In genomic region chr19:29484537-29484936, GRCm38 (mm10) we compare ENCODE assay signal across 32 mouse cellular contexts. TPM values are rescaled to one million over a fixed set of nuclear protein-coding genes. Genes with fewer than 3 reads are reported as not detected.
DNase-seq lines count a peak whose midpoint lies in the region; ATAC-seq and TF ChIP-seq lines count a peak whose summit lies in the region.
"Had no signal": no experiment of that assay in that cellular context is flagged by ENCODE, and none has a peak within 500 bp of the region (broad histone marks: within the 10 kb centered on the region; RNA-seq: fewer than 3 reads in every experiment).

No protein-coding gene starts in this region.

- H3K4me2 ChIP-seq in liver, postnatal 0 days (ENCODE audit: low read depth, low read length) = no peak overlapping the region
- H3K4me2 ChIP-seq in liver, embryonic 12.5 days = no peak overlapping the region
- H3K4me2 ChIP-seq: embryonic facial prominence, embryonic 12.5 days; heart, embryonic 15.5 days; hindbrain, embryonic 12.5 days; intestine, embryonic 15.5 days; liver, embryonic 15.5 days; lung, embryonic 15.5 days; midbrain, embryonic 12.5 days; neural tube, embryonic 13.5 days had no signal

- TF ChIP-seq POLR2A in bone marrow, adult 2 months (IDR thresholded peaks at IDR 0.05; ENCODE audit: borderline replicate concordance, control insufficient read depth, low read depth, low read length) = no peak
- no peak for TF ChIP-seq POLR2A in small intestine, adult 2 months (IDR thresholded peaks at IDR 0.05; ENCODE audit: low read depth, low read length)

- no peak overlapping the region for H3K27ac ChIP-seq in heart, embryonic 10.5 days
- peak overlapping the region; percentile 58 for H3K27ac ChIP-seq in liver, postnatal 0 days (ENCODE audit: low read depth)
- no peak overlapping the region for H3K27ac ChIP-seq in liver, embryonic 12.5 days
- peak overlapping the region; percentile 16; the same call in 1 of the 2 replicates for H3K27ac ChIP-seq in bone marrow, adult 2 months (ENCODE audit: control insufficient read depth, insufficient read depth, low read depth, low read length, poor library complexity)
- H3K27ac ChIP-seq in small intestine, adult 2 months (ENCODE audit: insufficient read depth, low read depth, low read length) = 0 out of 2 replicates have a peak overlapping the region, but pooled peaks have one; percentile 21
- H3K27ac ChIP-seq in midbrain, embryonic 10.5 days (replicated peaks) = no peak overlapping the region
- H3K27ac ChIP-seq: embryonic facial prominence, embryonic 12.5 days; heart, embryonic 15.5 days; hindbrain, embryonic 12.5 days; hindbrain, postnatal 0 days; intestine, embryonic 15.5 days; layer of hippocampus, adult 2 months; liver, embryonic 15.5 days; lung, embryonic 15.5 days; midbrain, embryonic 12.5 days; neural tube, embryonic 13.5 days had no signal

- no peak overlapping the region for H3K4me3 ChIP-seq in heart, embryonic 10.5 days
- no peak overlapping the region for H3K4me3 ChIP-seq in liver, postnatal 0 days (ENCODE audit: low read depth, low read length)
- no peak overlapping the region for H3K4me3 ChIP-seq in liver, embryonic 12.5 days
- H3K4me3 ChIP-seq in bone marrow, adult 2 months (replicated peaks; ENCODE audit: control insufficient read depth, low read depth, low read length) = no peak overlapping the region
- no peak overlapping the region for H3K4me3 ChIP-seq in small intestine, adult 2 months (ENCODE audit: low read depth, low read length)
- H3K4me3 ChIP-seq in midbrain, embryonic 10.5 days = no peak overlapping the region
- H3K4me3 ChIP-seq: embryonic facial prominence, embryonic 12.5 days; heart, embryonic 15.5 days; hindbrain, embryonic 12.5 days; intestine, embryonic 15.5 days; layer of hippocampus, adult 2 months; liver, embryonic 15.5 days; lung, embryonic 15.5 days; midbrain, embryonic 12.5 days; neural tube, embryonic 13.5 days had no signal

- no peaks in the 10 kb centered on the region for H3K27me3 ChIP-seq in heart, embryonic 10.5 days (ENCODE audit: insufficient read depth, poor library complexity, severe bottlenecking)
- no peaks in the 10 kb centered on the region for H3K27me3 ChIP-seq in liver, postnatal 0 days (ENCODE audit: insufficient read depth, low read length)
- no peaks in the 10 kb centered on the region for H3K27me3 ChIP-seq in liver, embryonic 12.5 days (replicated peaks)
- H3K27me3 ChIP-seq in small intestine, adult 2 months (ENCODE audit: control insufficient read depth, insufficient read depth, low read length) = no peaks in the 10 kb centered on the region
- no peaks in the 10 kb centered on the region for H3K27me3 ChIP-seq in midbrain, embryonic 10.5 days (ENCODE audit: low read depth, poor library complexity, severe bottlenecking)
- H3K27me3 ChIP-seq: embryonic facial prominence, embryonic 12.5 days; heart, embryonic 15.5 days; hindbrain, embryonic 12.5 days; intestine, embryonic 15.5 days; liver, embryonic 15.5 days; lung, embryonic 15.5 days; midbrain, embryonic 12.5 days; neural tube, embryonic 13.5 days had no signal

- WGBS in heart, embryonic 10.5 days = 80% methylated on average over 2 of the region's 2 CpGs
- 26% methylated on average over 2 of the region's 2 CpGs for WGBS in liver, postnatal 0 days (ENCODE audit: insufficient replicate concordance)
- 48% methylated on average over 2 of the region's 2 CpGs for WGBS in liver, embryonic 12.5 days (ENCODE audit: insufficient replicate concordance)
- 5% methylated on average over 2 of the region's 2 CpGs for WGBS in bone marrow, adult 2 months
- WGBS in small intestine, adult 2 months = 59% methylated on average over 2 of the region's 2 CpGs
- WGBS in midbrain, embryonic 10.5 days = 86% methylated on average over 2 of the region's 2 CpGs

- no peak for TF ChIP-seq CTCF in liver, postnatal 0 days (IDR thresholded peaks at IDR 0.05; ENCODE audit: low read depth)
- TF ChIP-seq CTCF in bone marrow, adult 2 months (IDR thresholded peaks at IDR 0.05; ENCODE audit: control insufficient read depth, insufficient read depth, low read length) = no peak
- no peak for TF ChIP-seq CTCF in small intestine, adult 2 months (IDR thresholded peaks at IDR 0.05; ENCODE audit: extremely low read depth, insufficient read length, insufficient replicate concordance, low read depth, low read length)

- peak; percentile 18; the same call in 1 of the 2 replicates for ATAC-seq in liver, postnatal 0 days
- ATAC-seq in liver, embryonic 12.5 days = no peak
- ATAC-seq: CD4-positive, CD25-positive, alpha-beta regulatory T cell, adult 4 months; forebrain, embryonic 16.5 days; hindbrain, postnatal 0 days had no signal

- H3K36me3 ChIP-seq in heart, embryonic 10.5 days = no peaks in the 10 kb centered on the region
- H3K36me3 ChIP-seq in liver, postnatal 0 days (replicated peaks; ENCODE audit: insufficient read depth, low read length) = no peaks in the 10 kb centered on the region
- H3K36me3 ChIP-seq in liver, embryonic 12.5 days = no peaks in the 10 kb centered on the region
- no peaks in the 10 kb centered on the region for H3K36me3 ChIP-seq in small intestine, adult 2 months (ENCODE audit: control insufficient read depth, insufficient read depth, low read length)
- no peaks in the 10 kb centered on the region for H3K36me3 ChIP-seq in midbrain, embryonic 10.5 days
- H3K36me3 ChIP-seq: embryonic facial prominence, embryonic 12.5 days; heart, embryonic 15.5 days; hindbrain, embryonic 12.5 days; intestine, embryonic 15.5 days; liver, embryonic 15.5 days; lung, embryonic 15.5 days; midbrain, embryonic 12.5 days; neural tube, embryonic 13.5 days had no signal

- peak; percentile 96 for DNase-seq in heart, adult 11 months
- DNase-seq in heart, embryonic 10.5 days (ENCODE audit: low spot score) = no peak
- DNase-seq in liver, postnatal 0 days = no peak
- DNase-seq in urinary bladder, postnatal 36 days (ENCODE audit: low spot score in 2 of 2) = no peak
- DNase-seq in midbrain, embryonic 10.5 days (ENCODE audit: low spot score) = no peak
- DNase-seq: adrenal gland, postnatal 25 days; cerebellum, adult 11 months; cerebellum, adult 9-10 months; cerebellum, postnatal 36 days; embryo, embryonic 11 days; gastrocnemius, postnatal 14 days; heart, postnatal 36 days; kidney, adult 2 months; kidney, postnatal 36 days; layer of hippocampus, postnatal 36 days; liver; thymus, postnatal 4 days had no signal

- no peak overlapping the region for H3K9ac ChIP-seq in liver, postnatal 0 days (replicated peaks)
- H3K9ac ChIP-seq in liver, embryonic 12.5 days = no peak overlapping the region
- H3K9ac ChIP-seq: embryonic facial prominence, embryonic 12.5 days; heart, embryonic 15.5 days; hindbrain, embryonic 12.5 days; intestine, embryonic 15.5 days; liver, embryonic 15.5 days; lung, embryonic 15.5 days; midbrain, embryonic 12.5 days; neural tube, embryonic 13.5 days had no signal

- H3K4me1 ChIP-seq in heart, embryonic 10.5 days = peaks cover 9% of the 10 kb centered on the region; the same call in 1 of the 2 replicates
- H3K4me1 ChIP-seq in liver, postnatal 0 days (ENCODE audit: insufficient read depth) = peaks cover 26% of the 10 kb centered on the region
- H3K4me1 ChIP-seq in liver, embryonic 12.5 days = peaks cover 43% of the 10 kb centered on the region
- peaks cover 11% of the 10 kb centered on the region for H3K4me1 ChIP-seq in bone marrow, adult 2 months (ENCODE audit: control insufficient read depth, insufficient read depth, low read length)
- H3K4me1 ChIP-seq in small intestine, adult 2 months (ENCODE audit: control insufficient read depth, insufficient read depth, insufficient read length, low read length) = peaks cover 3% of the 10 kb centered on the region; the same call in 1 of the 2 replicates
- peaks cover 5% of the 10 kb centered on the region for H3K4me1 ChIP-seq in midbrain, embryonic 10.5 days
- H3K4me1 ChIP-seq: heart, embryonic 15.5 days; neural tube, embryonic 13.5 days had no signal

- no peak for TF ChIP-seq EP300 in liver, postnatal 0 days (IDR thresholded peaks at IDR 0.05; ENCODE audit: low read depth)

- no peaks in the 10 kb centered on the region for H3K9me3 ChIP-seq in heart, embryonic 10.5 days
- no peaks in the 10 kb centered on the region for H3K9me3 ChIP-seq in liver, postnatal 0 days (ENCODE audit: low read length)
- no peaks in the 10 kb centered on the region for H3K9me3 ChIP-seq in liver, embryonic 12.5 days (replicated peaks)
- H3K9me3 ChIP-seq in midbrain, embryonic 10.5 days (replicated peaks) = no peaks in the 10 kb centered on the region
- H3K9me3 ChIP-seq: embryonic facial prominence, embryonic 12.5 days; heart, embryonic 15.5 days; hindbrain, embryonic 12.5 days; intestine, embryonic 15.5 days; liver, embryonic 15.5 days; lung, embryonic 15.5 days; midbrain, embryonic 12.5 days; neural tube, embryonic 13.5 days had no signal

RNA-seq across cellular contexts. Expression of gene Ric1, which starts 37.5 kb away (rescaled TPM):
- polyA plus RNA-seq in heart, embryonic 10.5 days (2016; fragmentation: Nextera tagmentation; extraction: Ambion mirVana) = 6.6 and 8.9 TPM in 2 replicates
- 7.8 and 7.9 TPM in 2 replicates for polyA plus RNA-seq in liver, postnatal 0 days (2015; fragmentation: Nextera tagmentation; extraction: Ambion mirVana)
- polyA plus RNA-seq in liver, embryonic 12.5 days (2016; fragmentation: Nextera tagmentation; extraction: Ambion mirVana) = 4.9 and 5.8 TPM in 2 replicates
- polyA plus RNA-seq in bone marrow, adult 2 months (2011; ENCODE audit: insufficient read depth, insufficient read length, low replicate concordance, missing spikeins) = 2.9 and 5.7 TPM in 2 replicates
- 4.1 and 6.7 TPM in 2 replicates for polyA plus RNA-seq in small intestine, adult 2 months (2012; rRNA removed)
- 9.8 and 10.2 TPM in 2 replicates for polyA plus RNA-seq in midbrain, embryonic 10.5 days (2016; fragmentation: Nextera tagmentation; extraction: Ambion mirVana)

Comparison
In these comparisons a context has a peak if more than half of its experiments do, and no peak if none do; other contexts are left out.
1. H3K27ac ChIP-seq: peak in liver, postnatal 0 days (single experiment), bone marrow, adult 2 months (single experiment) and small intestine, adult 2 months (single experiment); none in heart, embryonic 10.5 days (single experiment), liver, embryonic 12.5 days (single experiment) and midbrain, embryonic 10.5 days (single experiment).